Mouse (Mus musculus): ENCODE results near the gene Gm8890. TPM values are rescaled to one million over a fixed set of nuclear protein-coding genes. Genes with fewer than 3 reads are reported as not detected.

The Gm8890 gene
- total RNA-seq (2023): not detected

GRCm38 (mm10) chr5:11255733-11256132, at the start of gene Gm8890:
Gene Gm8890, plus strand, starts transcription at chr5:11256033.

Other genes starting within 250 kb of the Gm8890 start
- gene Gm8879, start 128.4 kb upstream of the Gm8890 start, total RNA-seq (2023): not detected
- gene Gm5861, start 73.0 kb upstream of the Gm8890 start, total RNA-seq (2023): not detected
- gene Speer1, start 85.5 kb downstream of the Gm8890 start, total RNA-seq (2023): not detected
- not detected for gene Gm8897, start 160.4 kb downstream of the Gm8890 start, total RNA-seq (2023)
- not detected for gene Gm8906, start 246.7 kb downstream of the Gm8890 start, total RNA-seq (2023)

All from B cell, adult 67 days (primary cell).